In the genomic region with DNA sequence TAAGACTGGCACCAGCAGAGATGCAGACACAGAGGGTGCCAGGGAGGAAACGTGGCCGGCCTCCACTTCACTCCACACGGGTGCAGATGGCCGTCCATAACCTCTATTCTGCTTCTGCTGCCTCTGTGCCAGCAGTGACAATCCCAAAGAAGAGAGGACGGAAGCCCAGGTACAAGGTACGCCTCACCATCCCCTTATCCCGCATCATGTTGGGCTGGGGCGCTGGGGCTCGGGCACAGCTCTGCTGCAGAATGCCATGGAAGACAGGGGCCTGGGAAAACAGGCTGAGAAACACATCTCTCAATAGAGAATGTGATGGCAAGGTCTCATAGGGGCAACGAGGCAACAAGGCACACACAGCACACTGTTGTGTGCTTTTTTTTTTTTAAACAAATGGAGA, we compare ENCODE assay signal across 23 mouse cellular contexts. TPM values are rescaled to one million over a fixed set of nuclear protein-coding genes. Genes with fewer than 3 reads are reported as not detected.
DNase-seq lines count a peak whose midpoint lies in the region; ATAC-seq and TF ChIP-seq lines count a peak whose summit lies in the region.
"Had no signal": no experiment of that assay in that cellular context is flagged by ENCODE, and none has a peak within 500 bp of the region (broad histone marks: within the 10 kb centered on the region; RNA-seq: fewer than 3 reads in every experiment).

No protein-coding gene starts in this region.

- ATAC-seq in forebrain, embryonic 14.5 days = 0 out of 2 replicates have a peak, but pooled peaks have one; percentile 15
- no peak for ATAC-seq in forebrain, postnatal 0 days
- no peak for ATAC-seq in liver, postnatal 0 days
- no peak for ATAC-seq in liver, embryonic 12.5 days
- no peak for ATAC-seq in stomach, postnatal 0 days (ENCODE audit: low FRiP score, low TSS enrichment)
- ATAC-seq: CD4-positive, CD25-positive, alpha-beta regulatory T cell, adult 4 months; hindbrain, postnatal 0 days had no signal

- H3K4me2 ChIP-seq in forebrain, embryonic 14.5 days (ENCODE audit: low read length) = no peak overlapping the region
- H3K4me2 ChIP-seq in forebrain, postnatal 0 days (ENCODE audit: low read depth) = no peak overlapping the region
- no peak overlapping the region for H3K4me2 ChIP-seq in liver, postnatal 0 days (ENCODE audit: low read depth, low read length)
- no peak overlapping the region for H3K4me2 ChIP-seq in liver, embryonic 12.5 days
- H3K4me2 ChIP-seq in stomach, postnatal 0 days (replicated peaks; ENCODE audit: low read depth) = no peak overlapping the region
- H3K4me2 ChIP-seq: embryonic facial prominence, embryonic 15.5 days; hindbrain, embryonic 13.5 days had no signal

- TF ChIP-seq CTCF in forebrain, postnatal 0 days (IDR thresholded peaks at IDR 0.05; ENCODE audit: low read depth) = no peak
- no peak for TF ChIP-seq CTCF in liver, postnatal 0 days (IDR thresholded peaks at IDR 0.05; ENCODE audit: low read depth)
- no peak for TF ChIP-seq CTCF in stomach, postnatal 0 days (IDR thresholded peaks at IDR 0.05; ENCODE audit: low read depth)

- H3K4me1 ChIP-seq in forebrain, embryonic 14.5 days (ENCODE audit: control insufficient read depth, insufficient read depth, low read length) = no peaks in the 10 kb centered on the region; the same call in 1 of the 2 replicates
- H3K4me1 ChIP-seq in forebrain, postnatal 0 days (ENCODE audit: insufficient read depth) = no peaks in the 10 kb centered on the region
- H3K4me1 ChIP-seq in liver, postnatal 0 days (ENCODE audit: insufficient read depth) = no peaks in the 10 kb centered on the region
- peaks cover 6% of the 10 kb centered on the region for H3K4me1 ChIP-seq in liver, embryonic 12.5 days
- no peaks in the 10 kb centered on the region for H3K4me1 ChIP-seq in stomach, postnatal 0 days (replicated peaks; ENCODE audit: control insufficient read depth, insufficient read depth)
- H3K4me1 ChIP-seq: embryonic facial prominence, embryonic 15.5 days; hindbrain, embryonic 13.5 days had no signal

- H3K4me3 ChIP-seq in forebrain, embryonic 14.5 days (ENCODE audit: low read depth, low read length) = no peak overlapping the region
- no peak overlapping the region for H3K4me3 ChIP-seq in forebrain, postnatal 0 days (ENCODE audit: low read depth, low read length)
- no peak overlapping the region for H3K4me3 ChIP-seq in liver, postnatal 0 days (ENCODE audit: low read depth, low read length)
- H3K4me3 ChIP-seq in liver, embryonic 12.5 days = no peak overlapping the region
- H3K4me3 ChIP-seq in stomach, postnatal 0 days (ENCODE audit: low read depth, low read length) = no peak overlapping the region
- H3K4me3 ChIP-seq: embryonic facial prominence, embryonic 15.5 days; erythroblast, embryonic 14.5 days; gastrocnemius, adult 2 months; heart, embryonic 10.5 days; hindbrain, embryonic 13.5 days had no signal

- H3K9ac ChIP-seq in forebrain, embryonic 14.5 days (ENCODE audit: low read length) = no peak overlapping the region
- no peak overlapping the region for H3K9ac ChIP-seq in forebrain, postnatal 0 days
- H3K9ac ChIP-seq in liver, postnatal 0 days (replicated peaks) = no peak overlapping the region
- H3K9ac ChIP-seq in liver, embryonic 12.5 days = no peak overlapping the region
- H3K9ac ChIP-seq in stomach, postnatal 0 days (ENCODE audit: low read length) = no peak overlapping the region
- H3K9ac ChIP-seq: embryonic facial prominence, embryonic 15.5 days; hindbrain, embryonic 13.5 days had no signal

- no peaks in the 10 kb centered on the region for H3K27me3 ChIP-seq in forebrain, embryonic 14.5 days (replicated peaks; ENCODE audit: control insufficient read depth, insufficient read depth, low read length)
- no peaks in the 10 kb centered on the region for H3K27me3 ChIP-seq in forebrain, postnatal 0 days (ENCODE audit: insufficient read depth, low read length)
- no peaks in the 10 kb centered on the region for H3K27me3 ChIP-seq in liver, postnatal 0 days (ENCODE audit: insufficient read depth, low read length)
- H3K27me3 ChIP-seq in liver, embryonic 12.5 days (replicated peaks) = 0 out of 2 replicates have a peak, but pooled peaks cover 8% of the 10 kb centered on the region
- no peaks in the 10 kb centered on the region for H3K27me3 ChIP-seq in stomach, postnatal 0 days (ENCODE audit: control insufficient read depth, insufficient read depth, low read length)
- H3K27me3 ChIP-seq: embryonic facial prominence, embryonic 15.5 days; hindbrain, embryonic 13.5 days had no signal

- DNase-seq in cerebellum, postnatal 10 days = peak; percentile 27 to 34
- no peak for DNase-seq in cerebellum, adult 8-10 months
- no peak for DNase-seq in forebrain, embryonic 14.5 days (ENCODE audit: low spot score)
- DNase-seq in forebrain, postnatal 0 days = no peak
- peak; percentile 10 for DNase-seq in liver, postnatal 0 days
- DNase-seq in stomach, postnatal 0 days (ENCODE audit: low spot score) = peak; percentile 5
- DNase-seq: adrenal gland, postnatal 10 days; B cell, adult 2 months; cerebellum, adult 18-20 months; cerebellum, postnatal 36 days; gastrocnemius, adult 2 months; gastrocnemius, postnatal 25 days; heart, adult 18-20 months; heart, postnatal 10 days; kidney, adult 11 months had no signal

- no peaks in the 10 kb centered on the region for H3K36me3 ChIP-seq in forebrain, embryonic 14.5 days (ENCODE audit: control insufficient read depth, insufficient read depth, low read length)
- no peaks in the 10 kb centered on the region for H3K36me3 ChIP-seq in forebrain, postnatal 0 days (ENCODE audit: insufficient read depth)
- H3K36me3 ChIP-seq in liver, postnatal 0 days (replicated peaks; ENCODE audit: insufficient read depth, low read length) = no peaks in the 10 kb centered on the region
- no peaks in the 10 kb centered on the region for H3K36me3 ChIP-seq in liver, embryonic 12.5 days
- no peaks in the 10 kb centered on the region for H3K36me3 ChIP-seq in stomach, postnatal 0 days (ENCODE audit: control insufficient read depth, insufficient read depth, low read length)
- H3K36me3 ChIP-seq: embryonic facial prominence, embryonic 15.5 days; G1E; heart, embryonic 10.5 days; hindbrain, embryonic 13.5 days had no signal

- H3K9me3 ChIP-seq in forebrain, embryonic 14.5 days (replicated peaks; ENCODE audit: control insufficient read depth, low read length) = no peaks in the 10 kb centered on the region
- H3K9me3 ChIP-seq in forebrain, postnatal 0 days (ENCODE audit: low read length) = no peaks in the 10 kb centered on the region
- H3K9me3 ChIP-seq in liver, postnatal 0 days (ENCODE audit: low read length) = no peaks in the 10 kb centered on the region
- H3K9me3 ChIP-seq in liver, embryonic 12.5 days (replicated peaks) = no peaks in the 10 kb centered on the region
- no peaks in the 10 kb centered on the region for H3K9me3 ChIP-seq in stomach, postnatal 0 days (ENCODE audit: control insufficient read depth, low read length)
- H3K9me3 ChIP-seq: embryonic facial prominence, embryonic 15.5 days; G1E; heart, embryonic 10.5 days; hindbrain, embryonic 13.5 days had no signal

- H3K27ac ChIP-seq in forebrain, embryonic 14.5 days (ENCODE audit: low read depth, low read length) = no peak overlapping the region
- no peak overlapping the region for H3K27ac ChIP-seq in forebrain, postnatal 0 days (ENCODE audit: low read depth, low read length)
- H3K27ac ChIP-seq in liver, postnatal 0 days (ENCODE audit: low read depth) = no peak overlapping the region
- no peak overlapping the region for H3K27ac ChIP-seq in liver, embryonic 12.5 days
- H3K27ac ChIP-seq in stomach, postnatal 0 days (replicated peaks) = no peak overlapping the region
- H3K27ac ChIP-seq: embryonic facial prominence, embryonic 15.5 days; gastrocnemius, adult 2 months; heart, embryonic 10.5 days; hindbrain, embryonic 13.5 days; hindbrain, postnatal 0 days had no signal

- 80% methylated on average over 10 of the region's 10 CpGs for WGBS in forebrain, embryonic 14.5 days
- 68% methylated on average over 10 of the region's 10 CpGs for WGBS in forebrain, postnatal 0 days
- 84% methylated on average over 10 of the region's 10 CpGs for WGBS in liver, postnatal 0 days (ENCODE audit: insufficient replicate concordance)
- 71% methylated on average over 10 of the region's 10 CpGs for WGBS in liver, embryonic 12.5 days (ENCODE audit: insufficient replicate concordance)
- WGBS in stomach, postnatal 0 days = 87% methylated on average over 10 of the region's 10 CpGs

- no peak for TF ChIP-seq EP300 in liver, postnatal 0 days (IDR thresholded peaks at IDR 0.05; ENCODE audit: low read depth)
- no peak for TF ChIP-seq EP300 in stomach, postnatal 0 days (optimal IDR thresholded peaks at IDR 0.05)

RNA-seq across cellular contexts. Expression of gene Scml4, which starts 51.9 kb away (rescaled TPM):
- polyA plus RNA-seq in forebrain, embryonic 14.5 days (2014; fragmentation: Nextera tagmentation; extraction: Ambion mirVana) = 4.9 and 9.0 TPM in 2 replicates
- total RNA-seq in forebrain, postnatal 0 days (2014; rRNA removed) = 16.2 and 37.7 TPM in 2 replicates
- 3.6 and 8.5 TPM in 2 replicates for polyA plus RNA-seq in forebrain, postnatal 0 days (2015; fragmentation: Nextera tagmentation; extraction: Ambion mirVana)
- 0.43 and 0.49 TPM in 2 replicates for polyA plus RNA-seq in liver, postnatal 0 days (2015; fragmentation: Nextera tagmentation; extraction: Ambion mirVana)
- 0.15 and 0.28 TPM in 2 replicates for polyA plus RNA-seq in liver, embryonic 12.5 days (2016; fragmentation: Nextera tagmentation; extraction: Ambion mirVana)
- polyA plus RNA-seq in stomach, postnatal 0 days (2015; fragmentation: Nextera tagmentation; extraction: Ambion mirVana) = 5.1 and 5.4 TPM in 2 replicates
- total RNA-seq: G1E had no signal
- polyA plus RNA-seq: erythroblast, embryonic 14.5 days; G1E had no signal

Comparison
In these comparisons a context has a peak if more than half of its experiments do, and no peak if none do; other contexts are left out.
1. DNase-seq: peak in cerebellum, postnatal 10 days (2 of 2), liver, postnatal 0 days (single experiment) and stomach, postnatal 0 days (single experiment); none in cerebellum, adult 8-10 months (single experiment), forebrain, embryonic 14.5 days (single experiment) and forebrain, postnatal 0 days (single experiment).